Mouse (Mus musculus): Measurements from ENCODE around the gene Olfr1157.

GRCm38 (mm10) chr2:87968199-87968598, at the start of gene Olfr1157:
- no peak for TF ChIP-seq CTCF (IDR thresholded peaks at IDR 0.05; ENCODE audit: extremely low read depth, insufficient read depth, low read length)
- TF ChIP-seq POLR2A (IDR thresholded peaks at IDR 0.05; ENCODE audit: extremely low read depth, insufficient read depth, low read length), result no peak

Measured in cortical plate, adult 2 months (tissue).